Mouse (Mus musculus): ENCODE measurements at regions not wholly inside any gene's neighbourhood (a gene's known extent, or its start where the extent isn't known, plus 50 kb on each side); places are given as distances from the start of the nearest gene placed in this dataset.
"Not testable (repeated sequence)": the region's sequence is repeated elsewhere in the genome, so short reads cannot be mapped to it uniquely, and the experiment has no call there.

- no peak for DNase-seq (ENCODE audit: low read depth, low spot score)
Observed at GRCm38 (mm10) chr19:35639945-35640344, 417.4 kb downstream of the Htr7 start.

DNA sequence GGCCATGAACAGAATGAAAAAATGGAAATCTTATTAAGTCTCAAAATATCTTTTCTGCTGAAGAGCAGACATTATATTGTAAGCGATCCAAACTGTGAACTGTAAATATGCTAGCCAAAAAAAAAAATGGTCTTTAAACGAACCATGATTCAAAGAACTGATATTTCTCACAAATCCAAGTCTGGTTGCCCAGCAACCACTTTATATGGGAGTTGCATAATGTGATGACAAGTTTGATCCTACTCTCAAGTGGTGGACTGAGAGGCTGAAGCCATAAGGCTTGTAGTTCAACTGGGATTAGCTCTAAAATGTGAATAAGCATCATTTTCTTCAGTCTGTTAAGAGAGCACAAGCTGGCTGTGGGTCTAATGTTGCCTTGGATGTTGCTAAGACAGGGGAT, 435.5 kb downstream of the Htr7 start:
- peak; percentile 26 for DNase-seq (ENCODE audit: low read depth, low spot score)

DNA sequence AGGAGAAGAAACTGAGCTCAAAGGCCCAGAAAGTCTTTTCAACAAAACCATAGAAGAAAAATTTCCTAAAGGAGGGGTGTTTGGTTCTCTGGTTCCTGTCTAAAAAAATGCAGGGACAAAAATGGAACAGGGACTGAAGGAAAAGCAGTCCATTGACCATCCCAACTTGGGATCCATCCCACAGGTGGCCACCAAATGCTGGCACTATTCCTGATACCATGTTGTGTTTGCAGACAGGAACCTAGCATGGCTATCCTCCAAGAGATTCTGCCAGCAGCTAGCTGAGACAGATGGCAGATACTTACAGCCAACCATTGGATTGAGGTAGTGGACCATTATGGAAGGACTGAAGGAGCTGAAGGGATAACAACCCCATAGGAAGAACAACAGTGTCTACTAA, 461.9 kb downstream of the Htr7 start:
- DNase-seq (ENCODE audit: low read depth, low spot score): no peak

- DNase-seq (ENCODE audit: low read depth, low spot score): peak; percentile 36
Observed at GRCm38 (mm10) chr19:35575979-35576378, 481.3 kb downstream of the Htr7 start.

DNA sequence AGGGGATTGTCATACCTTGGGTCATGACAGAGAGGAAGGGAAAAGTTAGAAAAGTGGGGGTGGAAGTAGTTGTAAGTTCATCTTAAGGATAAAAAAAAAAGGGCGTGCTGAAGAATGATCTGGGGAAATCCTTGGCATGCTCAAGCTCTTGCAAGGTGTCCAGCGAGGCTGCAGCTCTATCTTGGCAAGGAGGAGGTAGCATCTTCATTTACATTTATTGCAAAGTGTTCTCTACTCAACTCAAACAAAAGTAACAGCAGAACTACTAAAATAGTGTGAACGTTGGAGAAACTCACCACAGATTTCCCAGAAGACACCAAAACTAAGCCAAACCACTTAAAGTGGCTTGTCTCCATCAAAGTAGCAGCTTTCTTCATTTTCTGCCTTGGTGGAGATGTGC, 507.9 kb downstream of the Htr7 start:
- no peak for DNase-seq (ENCODE audit: low read depth, low spot score)

GRCm38 (mm10) chr19:35536816-35537215, 520.5 kb downstream of the Htr7 start:
- DNase-seq (ENCODE audit: low read depth, low spot score): no peak

- no peak for DNase-seq (ENCODE audit: low read depth, low spot score)
Observed at GRCm38 (mm10) chr19:35529276-35529675, 528.0 kb downstream of the Htr7 start.

GRCm38 (mm10) chr19:35493721-35494120, 563.6 kb downstream of the Htr7 start:
- no peak for DNase-seq (ENCODE audit: low read depth, low spot score)

- DNase-seq (ENCODE audit: low read depth, low spot score): no peak
Observed at GRCm38 (mm10) chr19:35491354-35491753, 566.0 kb downstream of the Htr7 start.

- DNase-seq (ENCODE audit: low read depth, low spot score): not testable (repeated sequence)
Observed at GRCm38 (mm10) chr19:35485616-35486015, 563.5 kb downstream of the Kif20b start.

- DNase-seq (ENCODE audit: low read depth, low spot score): no peak
Observed at GRCm38 (mm10) chr19:35482469-35482868, 560.3 kb downstream of the Kif20b start.

- DNase-seq (ENCODE audit: low read depth, low spot score): no peak
Observed at GRCm38 (mm10) chr19:35453942-35454341, 531.8 kb downstream of the Kif20b start.

DNA sequence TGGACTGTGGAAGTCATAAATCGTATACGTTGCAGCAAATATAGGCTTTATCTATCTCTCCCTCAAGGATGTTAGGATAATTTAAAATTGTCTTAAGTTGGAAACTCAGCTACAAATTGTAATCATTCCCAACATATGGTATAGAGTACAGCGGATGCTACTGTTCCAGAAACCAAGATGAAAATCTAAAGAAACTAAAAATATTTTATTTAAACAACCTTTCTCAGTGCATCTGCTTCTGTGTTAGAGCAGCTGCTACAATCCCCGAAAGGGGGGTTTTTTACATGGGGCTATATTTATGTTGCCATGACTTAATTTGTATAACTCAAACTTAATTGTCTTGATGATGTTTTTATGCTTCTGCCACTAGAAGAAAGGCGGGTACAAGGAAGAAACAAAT, 520.3 kb downstream of the Kif20b start:
- DNase-seq (ENCODE audit: low read depth, low spot score): peak; percentile 69

GRCm38 (mm10) chr19:35438074-35438473, 515.9 kb downstream of the Kif20b start:
- DNase-seq (ENCODE audit: low read depth, low spot score): no peak

Measured in telencephalon, adult 2 months (tissue).